11 mouse cellular contexts compared by ENCODE assay signal in the genomic region with DNA sequence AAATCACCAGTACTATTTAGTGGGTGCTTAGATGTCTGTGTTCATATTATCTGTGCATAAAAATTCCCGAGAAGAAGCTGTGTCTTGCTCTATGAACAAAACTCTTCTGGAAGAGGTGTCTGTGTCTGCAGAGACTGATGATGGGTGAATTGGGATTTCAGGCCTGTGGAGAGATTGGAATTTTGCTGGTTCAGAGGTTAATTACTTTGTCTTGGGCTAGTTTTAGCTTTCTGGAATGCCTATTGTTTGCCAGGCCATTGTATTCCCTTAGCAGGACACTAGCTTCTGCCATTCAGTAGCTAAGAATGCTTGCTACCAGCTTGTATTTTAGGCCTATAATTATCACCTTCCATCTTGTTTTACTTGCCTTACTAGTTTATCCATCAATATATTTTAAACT.
DNase-seq lines count a peak whose midpoint lies in the region; ATAC-seq and TF ChIP-seq lines count a peak whose summit lies in the region.
"Had no signal": no experiment of that assay in that cellular context is flagged by ENCODE, and none has a peak within 500 bp of the region (broad histone marks: within the 10 kb centered on the region; RNA-seq: fewer than 3 reads in every experiment).

No protein-coding gene starts in this region.

- no peak for TF ChIP-seq POLR2A in myocyte (IDR thresholded peaks at IDR 0.05; ENCODE audit: insufficient read length, low read depth)
- TF ChIP-seq POLR2A in heart, adult 2 months (IDR thresholded peaks at IDR 0.05; ENCODE audit: insufficient read depth, low read depth, low read length), result no peak

- intact Hi-C loops in heart, adult 2 months (cut with DNase I), result loop anchor here (2.0 kb wide), 1 partner anchor 19 kb away; no protein-coding TSS in a partner anchor

- H3K79me2 ChIP-seq in myocyte (ENCODE audit: control insufficient read depth, insufficient read depth), result no peaks in the 10 kb centered on the region
- no peaks in the 10 kb centered on the region for H3K79me2 ChIP-seq in heart, adult 2 months (replicated peaks; ENCODE audit: control insufficient read depth, insufficient read depth, low read length)

- ATAC-seq in embryonic facial prominence, embryonic 15.5 days (ENCODE audit: insufficient number of reproducible peaks, low FRiP score, low TSS enrichment, low read depth), result no peak
- ATAC-seq in hindbrain, embryonic 15.5 days (ENCODE audit: low FRiP score, low read depth), result no peak
- ATAC-seq in granulocyte monocyte progenitor cell, adult 5-6 weeks (replicated peaks; ENCODE audit: poor library complexity, severe bottlenecking), result no peak

- TF ChIP-seq CTCF in heart, adult 2 months (IDR thresholded peaks at IDR 0.05), result no peak

- no peak overlapping the region for H3ac ChIP-seq in myocyte (ENCODE audit: control insufficient read depth, insufficient read length)

- H3K27ac ChIP-seq in embryonic facial prominence, embryonic 10.5 days (replicated peaks), result peak overlapping the region; percentile 88
- peak overlapping the region; percentile 69 for H3K27ac ChIP-seq in embryonic facial prominence, embryonic 15.5 days (replicated peaks)
- peak overlapping the region; percentile 84 for H3K27ac ChIP-seq in hindbrain, embryonic 15.5 days (replicated peaks)
- no peak overlapping the region for H3K27ac ChIP-seq in heart, adult 2 months

- no peaks in the 10 kb centered on the region for H3K36me3 ChIP-seq in embryonic facial prominence, embryonic 10.5 days (replicated peaks)
- H3K36me3 ChIP-seq in embryonic facial prominence, embryonic 15.5 days, result no peaks in the 10 kb centered on the region
- no peaks in the 10 kb centered on the region for H3K36me3 ChIP-seq in hindbrain, embryonic 15.5 days
- H3K36me3 ChIP-seq in myocyte (ENCODE audit: control insufficient read depth, insufficient read depth), result no peaks in the 10 kb centered on the region
- no peaks in the 10 kb centered on the region for H3K36me3 ChIP-seq in heart, adult 2 months (ENCODE audit: control insufficient read depth, insufficient read depth, low read length)

- H3K4me3 ChIP-seq in embryonic facial prominence, embryonic 10.5 days, result no peak overlapping the region
- H3K4me3 ChIP-seq in embryonic facial prominence, embryonic 15.5 days (replicated peaks), result no peak overlapping the region
- H3K4me3 ChIP-seq in hindbrain, embryonic 15.5 days, result no peak overlapping the region
- H3K4me3 ChIP-seq in myocyte, result no peak overlapping the region
- no peak overlapping the region for H3K4me3 ChIP-seq in heart, adult 2 months

- TF ChIP-seq EP300 in heart, adult 2 months (IDR thresholded peaks at IDR 0.05; ENCODE audit: insufficient read depth, low read depth, low read length), result no peak

- peaks cover 24% of the 10 kb centered on the region for H3K4me1 ChIP-seq in embryonic facial prominence, embryonic 10.5 days
- H3K4me1 ChIP-seq in embryonic facial prominence, embryonic 15.5 days, result peaks cover 6% of the 10 kb centered on the region; the same call in 1 of the 2 replicates
- H3K4me1 ChIP-seq in hindbrain, embryonic 15.5 days (replicated peaks), result peaks cover 15% of the 10 kb centered on the region
- H3K4me1 ChIP-seq in heart, adult 2 months (ENCODE audit: control insufficient read depth, insufficient read depth, low read length), result no peaks in the 10 kb centered on the region

- no peak overlapping the region for H3K4me2 ChIP-seq in embryonic facial prominence, embryonic 15.5 days (replicated peaks)
- 0 out of 2 replicates have a peak overlapping the region, but pooled peaks have one; percentile 29 for H3K4me2 ChIP-seq in hindbrain, embryonic 15.5 days
- peak overlapping the region; percentile 18 for H3K4me2 ChIP-seq in myocyte (ENCODE audit: low read depth)

- H3K9me3 ChIP-seq in embryonic facial prominence, embryonic 10.5 days, result no peaks in the 10 kb centered on the region
- H3K9me3 ChIP-seq in embryonic facial prominence, embryonic 15.5 days (replicated peaks), result no peaks in the 10 kb centered on the region
- H3K9me3 ChIP-seq in hindbrain, embryonic 15.5 days, result no peaks in the 10 kb centered on the region

- no peaks in the 10 kb centered on the region; the same call in 1 of the 2 replicates for H3K27me3 ChIP-seq in embryonic facial prominence, embryonic 10.5 days (replicated peaks; ENCODE audit: low read depth, poor library complexity, severe bottlenecking)
- no peaks in the 10 kb centered on the region for H3K27me3 ChIP-seq in embryonic facial prominence, embryonic 15.5 days
- H3K27me3 ChIP-seq in hindbrain, embryonic 15.5 days, result no peaks in the 10 kb centered on the region
- H3K27me3 ChIP-seq in myocyte (ENCODE audit: control insufficient read depth, insufficient read depth, insufficient read length), result no peaks in the 10 kb centered on the region
- no peaks in the 10 kb centered on the region for H3K27me3 ChIP-seq in heart, adult 2 months (ENCODE audit: control insufficient read depth, insufficient read depth, low read length)

- no peak for DNase-seq in embryonic facial prominence, embryonic 10.5 days (ENCODE audit: low spot score)
- no peak for DNase-seq in heart, adult 2 months
- no peak for DNase-seq in urinary bladder, postnatal 36 days (ENCODE audit: low spot score in 2 of 2)
- no peak for DNase-seq in right cerebral cortex, postnatal 36 days (ENCODE audit: low spot score in 2 of 2)
- DNase-seq: heart, postnatal 10 days; kidney, adult 9 months; lung, adult 18-20 months had no signal

- no peak overlapping the region for H3K9ac ChIP-seq in embryonic facial prominence, embryonic 15.5 days
- no peak overlapping the region for H3K9ac ChIP-seq in hindbrain, embryonic 15.5 days
- no peak overlapping the region for H3K9ac ChIP-seq in heart, adult 2 months (ENCODE audit: low read depth, low read length)

- 5% methylated on average over 1 of the region's 1 CpGs for WGBS in embryonic facial prominence, embryonic 10.5 days
- 24% methylated on average over 1 of the region's 1 CpGs for WGBS in embryonic facial prominence, embryonic 15.5 days
- 3% methylated on average over 1 of the region's 1 CpGs for WGBS in hindbrain, embryonic 15.5 days
- 77% methylated on average over 1 of the region's 1 CpGs for WGBS in heart, adult 2 months

TF ChIP-seq in myocyte, 11 proteins besides CTCF, POLR2A, EP300 and RAD21:
- TF ChIP-seq REST (IDR thresholded peaks at IDR 0.05; ENCODE audit: insufficient read depth, insufficient read length) (no peak), TCF3 (IDR thresholded peaks at IDR 0.05; ENCODE audit: insufficient read length, low read depth) (no peak), E2F4 (IDR thresholded peaks at IDR 0.05; ENCODE audit: insufficient read depth) (no peak), MYOG (IDR thresholded peaks at IDR 0.05; ENCODE audit: control insufficient read depth in 1 of 3, insufficient read depth in 1 of 3, insufficient read length in 2 of 3, low read depth in 2 of 3) (no peak), MYOD1 (IDR thresholded peaks at IDR 0.05; ENCODE audit: control insufficient read depth in 1 of 3, insufficient read length in 2 of 3, low read depth in 2 of 3) (no peak), SRF (IDR thresholded peaks at IDR 0.05; ENCODE audit: control insufficient read depth, insufficient read length, low read depth) (no peak), MAX (IDR thresholded peaks at IDR 0.05; ENCODE audit: low read depth) (no peak), TCF12 (IDR thresholded peaks at IDR 0.05; ENCODE audit: insufficient read depth, poor library complexity, severe bottlenecking) (no peak), USF1 (IDR thresholded peaks at IDR 0.05; ENCODE audit: low read depth) (no peak), POLR2AphosphoS2 (IDR thresholded peaks at IDR 0.05; ENCODE audit: insufficient read length, low read depth) (no peak), CEBPB (IDR thresholded peaks at IDR 0.05; ENCODE audit: insufficient read depth, poor library complexity, severe bottlenecking) (no peak)
